Mouse (Mus musculus) forebrain, embryonic 11.5 days (tissue): Measurements from ENCODE around the gene Pagr1a. TPM values are rescaled to one million over a fixed set of nuclear protein-coding genes. Genes with fewer than 3 reads are reported as not detected.

Experiments
- ATAC-seq: fragments of 200-750 bp; cut with Nextera tagmentation; replicated peaks from 2 replicates; pipeline ENCODE4 v1.8.0; 2017; ENCODE audit warnings: moderate TSS enrichment; ENCODE audit not compliant: low FRiP score
- DNase-seq: peaks from one replicate; pipeline ENCODE4 v3.0.0-alpha.2; 2017; ENCODE audit warnings: low spot score
- H3K27ac ChIP-seq: fragments of 300-500 bp; sonication (generic); 2 replicates; pipeline ENCODE4 v1.5.1; 2014; ENCODE audit warnings: low read depth, low read length
- H3K27me3 ChIP-seq: fragments of 300-500 bp; sonication (generic); 2 replicates; pipeline ENCODE4 v1.6.1; 2014; ENCODE audit warnings: mild to moderate bottlenecking, low read length, mixed read lengths; ENCODE audit not compliant: control insufficient read depth, insufficient read depth
- H3K36me3 ChIP-seq: fragments of 300-500 bp; sonication (generic); 2 replicates; pipeline ENCODE4 v1.6.1; 2014; ENCODE audit warnings: mild to moderate bottlenecking, low read length, moderate library complexity, mixed read lengths; ENCODE audit not compliant: control insufficient read depth, insufficient read depth
- H3K4me1 ChIP-seq: fragments of 300-500 bp; sonication (generic); replicated peaks from 2 replicates; pipeline ENCODE4 v1.6.1; 2014; ENCODE audit warnings: low read length, mixed read lengths; ENCODE audit not compliant: control insufficient read depth, insufficient read depth
- H3K4me2 ChIP-seq: fragments of 300-500 bp; sonication (generic); 2 replicates; pipeline ENCODE4 v1.6.1; 2014; ENCODE audit warnings: low read depth, mild to moderate bottlenecking, low read length, moderate library complexity, mixed read lengths; ENCODE audit not compliant: severe bottlenecking
- H3K4me3 ChIP-seq: fragments of 300-500 bp; sonication (generic); 2 replicates; pipeline ENCODE4 v1.5.1; 2014; ENCODE audit warnings: low read depth, low read length
- H3K9ac ChIP-seq: fragments of 300-500 bp; sonication (generic); 2 replicates; pipeline ENCODE4 v1.6.1; 2014; ENCODE audit warnings: low read length
- H3K9me3 ChIP-seq: fragments of 300-500 bp; sonication (generic); 2 replicates; pipeline ENCODE4 v1.6.1; 2016; ENCODE audit warnings: low read length, mixed read lengths; ENCODE audit not compliant: control insufficient read depth
- WGBS: fragments of 180-500 bp; shearing (Covaris S2); extraction: QIAGEN DNeasy Blood & Tissue Kit; methylation state at CpG from one replicate; pipeline ENCODE4 v1.1.7; 2014; 5-methylcytosine and 5-hydroxymethylcytosine counted together
- polyA plus RNA-seq: library from polyadenylated mRNA; unstranded; fragments of >200 nt; fragmentation: Nextera tagmentation; extraction: Ambion mirVana; gene quantifications from 2 replicates; pipeline ENCODE4 v1.2.1, GENCODE M21; 2014

Gene Pagr1a
- polyA plus RNA-seq, 1 experiment from 2014 or later, result 72.4 TPM

GRCm38 (mm10) chr7:127026984-127027726, 10.0 kb upstream of the Pagr1a start, which contains the start of gene Maz:
TSS of gene Maz (minus strand) at chr7:127027037.
- Histone ChIP-seq H3K36me3 (peaks cover 22% of the 10 kb centered on the region; the same call in 1 of the 2 replicates), H3K27me3 (no peaks in the 10 kb centered on the region), H3K9ac (peak within 1 kb of the TSS; percentile 99), H3K9me3 (no peaks in the 10 kb centered on the region), H3K4me1 (peaks cover 26% of the 10 kb centered on the region), H3K4me3 (peak within 1 kb of the TSS; percentile 82), H3K27ac (peak within 1 kb of the TSS; percentile 98), H3K4me2 (peak within 1 kb of the TSS; percentile 94)
- DNase-seq, result peak; percentile 100
- peak; percentile 92 for ATAC-seq
- under 1% methylated on average over 43 of the region's 63 CpGs for WGBS

- Histone ChIP-seq H3K4me1 (peaks cover 29% of the 10 kb centered on the region), H3K4me3 (peak overlapping the region; percentile 82), H3K27ac (peak overlapping the region; percentile 98), H3K4me2 (peak overlapping the region; percentile 94; the same call in 1 of the 2 replicates), H3K36me3 (peaks cover 16% of the 10 kb centered on the region; the same call in 1 of the 2 replicates), H3K9ac (peak overlapping the region; percentile 99), H3K27me3 (no peaks in the 10 kb centered on the region), H3K9me3 (no peaks in the 10 kb centered on the region)
- DNase-seq (no peak), ATAC-seq (no peak)
- WGBS, result 9% methylated on average over 11 of the region's 48 CpGs
Measured at GRCm38 (mm10) chr7:127026616-127026983, 9.4 kb upstream of the Pagr1a start.

GRCm38 (mm10) chr7:127026161-127026600, 9.0 kb upstream of the Pagr1a start:
- 0% methylated on average over 17 of the region's 48 CpGs for WGBS
- Histone ChIP-seq H3K4me3 (peak overlapping the region; percentile 82), H3K4me1 (peaks cover 33% of the 10 kb centered on the region), H3K27me3 (no peaks in the 10 kb centered on the region), H3K4me2 (peak overlapping the region; percentile 94), H3K9me3 (no peaks in the 10 kb centered on the region), H3K36me3 (peaks cover 13% of the 10 kb centered on the region; the same call in 1 of the 2 replicates), H3K9ac (peak overlapping the region; percentile 99), H3K27ac (peak overlapping the region; percentile 98)
- peak; percentile 92 for DNase-seq
- peak; percentile 21 for ATAC-seq

- peak overlapping the region; percentile 94 for H3K4me2 ChIP-seq
- ATAC-seq, result no peak
- no peaks in the 10 kb centered on the region for H3K27me3 ChIP-seq
- H3K4me1 ChIP-seq, result peaks cover 35% of the 10 kb centered on the region
- peaks cover 8% of the 10 kb centered on the region; the same call in 1 of the 2 replicates for H3K36me3 ChIP-seq
- peak overlapping the region; percentile 98 for H3K27ac ChIP-seq
- H3K4me3 ChIP-seq, result peak overlapping the region; percentile 82
- 1% methylated on average over 62 of the region's 65 CpGs for WGBS
- no peaks in the 10 kb centered on the region for H3K9me3 ChIP-seq
- peak; percentile 81 for DNase-seq
- peak overlapping the region; percentile 99 for H3K9ac ChIP-seq
Measured at GRCm38 (mm10) chr7:127025556-127026160, 8.5 kb upstream of the Pagr1a start.

- H3K9ac ChIP-seq, result peak overlapping the region; percentile 99
- peak; percentile 32 for ATAC-seq
- no peaks in the 10 kb centered on the region for H3K27me3 ChIP-seq
- peaks cover 8% of the 10 kb centered on the region; the same call in 1 of the 2 replicates for H3K36me3 ChIP-seq
- H3K4me3 ChIP-seq, result peak overlapping the region; percentile 82
- peaks cover 35% of the 10 kb centered on the region for H3K4me1 ChIP-seq
- H3K9me3 ChIP-seq, result no peaks in the 10 kb centered on the region
- peak overlapping the region; percentile 98 for H3K27ac ChIP-seq
- DNase-seq, result peak; percentile 86
- H3K4me2 ChIP-seq, result peak overlapping the region; percentile 94
- WGBS, result 1% methylated on average over 30 of the region's 30 CpGs
Measured at GRCm38 (mm10) chr7:127024755-127025555, 7.8 kb upstream of the Pagr1a start.

GRCm38 (mm10) chr7:127023896-127024690, 6.9 kb upstream of the Pagr1a start:
- Histone ChIP-seq H3K4me2 (peak overlapping the region; percentile 94), H3K27ac (0 out of 2 replicates have a peak overlapping the region, but pooled peaks have one; percentile 98), H3K9ac (peak overlapping the region; percentile 99), H3K4me3 (peak overlapping the region; percentile 82), H3K27me3 (no peaks in the 10 kb centered on the region), H3K4me1 (peaks cover 35% of the 10 kb centered on the region), H3K36me3 (peaks cover 8% of the 10 kb centered on the region; the same call in 1 of the 2 replicates), H3K9me3 (no peaks in the 10 kb centered on the region)
- WGBS, result 29% methylated on average over 19 of the region's 19 CpGs
- ATAC-seq (no peak), DNase-seq (no peak)

- ATAC-seq, result no peak
- H3K36me3 ChIP-seq, result peaks cover 8% of the 10 kb centered on the region; the same call in 1 of the 2 replicates
- DNase-seq, result no peak
Measured at GRCm38 (mm10) chr7:127023272-127023691, 6.1 kb upstream of the Pagr1a start.

More at GRCm38 (mm10) chr7:127023272-127023691, 6.1 kb upstream of the Pagr1a start:
- Histone ChIP-seq H3K27me3 (no peaks in the 10 kb centered on the region), H3K4me3 (peak overlapping the region; percentile 82), H3K4me2 (peak overlapping the region; percentile 94), H3K9me3 (no peaks in the 10 kb centered on the region), H3K27ac (peak overlapping the region; percentile 21; the same call in 1 of the 2 replicates), H3K9ac (peak overlapping the region; percentile 99), H3K4me1 (peaks cover 38% of the 10 kb centered on the region)
- WGBS, result 82% methylated on average over 13 of the region's 13 CpGs
